Mouse (Mus musculus) MEL (cell line): ENCODE results near the gene Ankrd53.

Experiments used
- CTCF ChIP-seq, 3 experiments: IDR thresholded peaks in 2 of 3; conservative IDR thresholded peaks in 1 of 3; 2 replicates each; pipeline ENCODE4 v1.5.1; 2011 to 2012; ENCODE audit warnings: low read length in 3 of 3, low read depth in 2 of 3, mild to moderate bottlenecking in 2 of 3, improper control_type of control experiment in 1 of 3, inconsistent platforms in 1 of 3, mixed read lengths in 1 of 3, moderate library complexity in 1 of 3; ENCODE audit not compliant: control insufficient read depth in 1 of 3, insufficient read depth in 1 of 3, poor library complexity in 1 of 3, severe bottlenecking in 1 of 3
- EP300 ChIP-seq, 2 experiments: IDR thresholded peaks; 2 replicates each; pipeline ENCODE4 v1.6.1; 2011; ENCODE audit warnings: improper control_type of control experiment in 2 of 2, low read length in 2 of 2, low read depth in 1 of 2, mild to moderate bottlenecking in 1 of 2
- MAFK ChIP-seq: IDR thresholded peaks from 2 replicates; pipeline ENCODE4 v1.6.1; 2011; ENCODE audit warnings: low read depth, mild to moderate bottlenecking, low read length, improper control_type of control experiment, borderline replicate concordance
- MXI1 ChIP-seq: IDR thresholded peaks from 2 replicates; pipeline ENCODE4 v1.6.1; 2011; ENCODE audit warnings: mild to moderate bottlenecking, low read depth, low read length, improper control_type of control experiment
- POLR2AphosphoS5 ChIP-seq: IDR thresholded peaks from 2 replicates; pipeline ENCODE4 v1.6.1; 2012; ENCODE audit warnings: low read depth, borderline replicate concordance, mild to moderate bottlenecking, inconsistent platforms, low read length, moderate library complexity, mixed read lengths
- TAL1 ChIP-seq: IDR thresholded peaks from 2 replicates; pipeline ENCODE4 v1.6.1; 2012; ENCODE audit warnings: mild to moderate bottlenecking, inconsistent platforms, low read length, moderate library complexity, mixed read lengths
- USF1 ChIP-seq: IDR thresholded peaks from 2 replicates; pipeline ENCODE4 v1.6.1; 2014; ENCODE audit warnings: low read depth, mild to moderate bottlenecking, inconsistent platforms, low read length, improper control_type of control experiment, moderate library complexity

DNA sequence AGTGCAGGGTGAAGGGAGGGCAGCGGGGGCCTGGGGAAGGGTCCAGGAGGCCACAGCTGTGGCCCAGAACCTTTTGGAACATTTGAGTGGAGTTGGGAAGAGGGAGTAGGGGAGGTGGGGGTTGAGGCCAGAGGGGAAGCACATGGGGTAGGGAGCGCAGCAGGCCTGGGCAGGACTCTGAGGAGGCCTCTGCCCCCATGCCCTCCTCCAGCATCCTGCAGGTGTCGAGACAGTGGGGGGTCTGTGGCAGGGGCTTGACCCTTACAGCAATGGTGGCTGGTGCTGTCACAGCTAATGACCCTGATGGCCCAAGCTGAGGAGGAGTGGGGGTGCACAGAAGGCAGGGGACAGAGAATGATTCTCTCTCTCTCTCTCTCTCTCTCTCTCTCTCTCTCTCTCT, 13.2 kb upstream of the Ankrd53 start:
- TF ChIP-seq MXI1 (no peak), TAL1 (no peak), EP300 (IDR thresholded peaks at IDR 0.05; ENCODE audit: low read depth in 1 of 2, low read length in 2 of 2) (no peak), CTCF (IDR thresholded peaks at IDR 0.05 in 2 of 3, conservative IDR thresholded peaks at IDR 0.05 in 1 of 3; ENCODE audit: control insufficient read depth in 1 of 3, insufficient read depth in 1 of 3, low read depth in 2 of 3, low read length in 3 of 3, poor library complexity in 1 of 3, severe bottlenecking in 1 of 3) (no peak), MAFK (no peak), POLR2AphosphoS5 (no peak), USF1 (no peak)
